Mouse (Mus musculus) forebrain, embryonic 11.5 days (tissue): Measurements from ENCODE around the gene Mreg. TPM values are rescaled to one million over a fixed set of nuclear protein-coding genes. Genes with fewer than 3 reads are reported as not detected.

Experiments
- ATAC-seq: fragments of 200-750 bp; cut with Nextera tagmentation; replicated peaks from 2 replicates; pipeline ENCODE4 v1.8.0; 2017; ENCODE audit warnings: moderate TSS enrichment; ENCODE audit not compliant: low FRiP score
- DNase-seq: peaks from one replicate; pipeline ENCODE4 v3.0.0-alpha.2; 2017; ENCODE audit warnings: low spot score
- H3K27ac ChIP-seq: fragments of 300-500 bp; sonication (generic); 2 replicates; pipeline ENCODE4 v1.5.1; 2014; ENCODE audit warnings: low read depth, low read length
- H3K27me3 ChIP-seq: fragments of 300-500 bp; sonication (generic); 2 replicates; pipeline ENCODE4 v1.6.1; 2014; ENCODE audit warnings: mild to moderate bottlenecking, low read length, mixed read lengths; ENCODE audit not compliant: control insufficient read depth, insufficient read depth
- H3K36me3 ChIP-seq: fragments of 300-500 bp; sonication (generic); 2 replicates; pipeline ENCODE4 v1.6.1; 2014; ENCODE audit warnings: mild to moderate bottlenecking, low read length, moderate library complexity, mixed read lengths; ENCODE audit not compliant: control insufficient read depth, insufficient read depth
- H3K4me1 ChIP-seq: fragments of 300-500 bp; sonication (generic); replicated peaks from 2 replicates; pipeline ENCODE4 v1.6.1; 2014; ENCODE audit warnings: low read length, mixed read lengths; ENCODE audit not compliant: control insufficient read depth, insufficient read depth
- H3K4me2 ChIP-seq: fragments of 300-500 bp; sonication (generic); 2 replicates; pipeline ENCODE4 v1.6.1; 2014; ENCODE audit warnings: low read depth, mild to moderate bottlenecking, low read length, moderate library complexity, mixed read lengths; ENCODE audit not compliant: severe bottlenecking
- H3K4me3 ChIP-seq: fragments of 300-500 bp; sonication (generic); 2 replicates; pipeline ENCODE4 v1.5.1; 2014; ENCODE audit warnings: low read depth, low read length
- H3K9ac ChIP-seq: fragments of 300-500 bp; sonication (generic); 2 replicates; pipeline ENCODE4 v1.6.1; 2014; ENCODE audit warnings: low read length
- H3K9me3 ChIP-seq: fragments of 300-500 bp; sonication (generic); 2 replicates; pipeline ENCODE4 v1.6.1; 2016; ENCODE audit warnings: low read length, mixed read lengths; ENCODE audit not compliant: control insufficient read depth
- WGBS: fragments of 180-500 bp; shearing (Covaris S2); extraction: QIAGEN DNeasy Blood & Tissue Kit; methylation state at CpG from one replicate; pipeline ENCODE4 v1.1.7; 2014; 5-methylcytosine and 5-hydroxymethylcytosine counted together
- polyA plus RNA-seq: library from polyadenylated mRNA; unstranded; fragments of >200 nt; fragmentation: Nextera tagmentation; extraction: Ambion mirVana; gene quantifications from 2 replicates; pipeline ENCODE4 v1.2.1, GENCODE M21; 2014

Mreg gene
- 3.3 and 4.5 TPM in 2 replicates for polyA plus RNA-seq

DNA sequence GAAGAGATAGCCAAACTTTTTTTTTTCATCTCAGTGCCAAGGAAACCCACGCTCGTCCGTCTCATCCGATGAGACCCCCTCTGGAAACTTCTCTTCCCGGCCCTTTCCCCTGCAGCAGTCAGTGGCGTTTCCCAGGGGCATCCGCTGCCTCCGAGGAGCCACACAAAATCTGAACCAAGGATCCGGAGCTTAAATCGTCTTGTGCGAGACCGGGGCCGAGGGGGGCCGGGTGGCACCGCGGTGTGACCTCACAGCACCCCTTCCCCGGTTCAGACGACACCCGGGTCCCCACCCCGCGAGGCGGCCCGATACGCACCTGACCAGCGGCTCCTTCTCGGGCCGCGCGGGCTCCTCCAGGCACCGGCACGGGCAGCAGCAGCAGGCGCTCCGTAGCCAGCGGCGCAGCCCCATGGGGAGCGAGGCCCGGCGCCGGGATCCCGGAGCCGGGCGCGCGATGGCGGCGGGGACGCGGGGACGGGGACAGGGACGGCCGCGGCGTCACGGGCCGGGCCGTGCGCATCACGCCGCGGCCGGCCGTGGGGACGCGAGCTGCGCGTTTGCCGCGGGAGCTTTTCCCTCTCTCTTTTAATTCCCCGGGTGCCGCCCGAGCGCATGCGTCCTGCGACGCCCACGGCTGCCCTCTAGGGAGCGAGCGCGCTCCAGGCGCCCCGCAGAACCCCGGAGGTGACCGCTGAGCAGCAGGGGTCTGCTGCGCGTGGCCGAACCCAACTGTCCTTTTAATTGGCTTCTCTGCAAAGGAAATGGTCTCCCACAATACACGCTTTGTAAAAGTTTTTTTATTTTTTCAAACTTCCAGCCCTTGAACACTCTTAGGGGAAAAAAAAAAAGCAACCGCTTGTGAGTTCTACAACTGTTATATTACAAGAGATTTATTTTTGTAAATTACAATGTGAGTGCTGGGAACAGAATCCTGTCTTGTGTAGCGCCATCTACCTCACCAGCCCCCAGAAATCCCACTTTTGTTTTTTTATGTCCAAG is at the start of gene Mreg:
Gene Mreg (minus strand): TSS at position 607 of the 999 bp plus-strand sequence.
- Histone ChIP-seq H3K9me3 (no peaks in the 10 kb centered on the region), H3K36me3 (no peaks in the 10 kb centered on the region), H3K27ac (no peak within 1 kb of the TSS), H3K4me3 (peak within 1 kb of the TSS; percentile 69), H3K9ac (peak within 1 kb of the TSS; percentile 79), H3K4me2 (peak within 1 kb of the TSS; percentile 98), H3K4me1 (no peaks in the 10 kb centered on the region; the same call in 1 of the 2 replicates), H3K27me3 (peaks cover 7% of the 10 kb centered on the region; the same call in 1 of the 2 replicates)
- DNase-seq: peak; percentile 86
- ATAC-seq: peak; percentile 82
- under 1% methylated on average over 86 of the region's 89 CpGs for WGBS

- peak; percentile 42 for DNase-seq
These were observed 44.5 kb upstream of the Mreg start for GRCm38 (mm10) chr1:72256381-72257256.

GRCm38 (mm10) chr1:72255854-72256175 is 43.7 kb upstream of the Mreg start:
- no peak for ATAC-seq
- H3K4me2 ChIP-seq: peak overlapping the region; percentile 58; the same call in 1 of the 2 replicates
- 0 out of 2 replicates have a peak overlapping the region, but pooled peaks have one; percentile 32 for H3K4me3 ChIP-seq
- no peaks in the 10 kb centered on the region for H3K36me3 ChIP-seq
- peak; percentile 53 for DNase-seq
- H3K4me1 ChIP-seq: peaks cover 9% of the 10 kb centered on the region; the same call in 1 of the 2 replicates
- no peak overlapping the region; the same call in 1 of the 2 replicates for H3K9ac ChIP-seq
- H3K27ac ChIP-seq: 0 out of 2 replicates have a peak overlapping the region, but pooled peaks have one; percentile 1
- 39% methylated on average over 11 of the region's 11 CpGs for WGBS
- H3K9me3 ChIP-seq: no peaks in the 10 kb centered on the region
- H3K27me3 ChIP-seq: no peaks in the 10 kb centered on the region

More at GRCm38 (mm10) chr1:72256381-72257256, 44.5 kb upstream of the Mreg start:
- H3K4me2 ChIP-seq: no peak overlapping the region
- peaks cover 9% of the 10 kb centered on the region; the same call in 1 of the 2 replicates for H3K4me1 ChIP-seq
- ATAC-seq: no peak
- H3K9me3 ChIP-seq: no peaks in the 10 kb centered on the region
- H3K9ac ChIP-seq: no peak overlapping the region
- H3K27ac ChIP-seq: no peak overlapping the region
- H3K4me3 ChIP-seq: no peak overlapping the region
- H3K27me3 ChIP-seq: no peaks in the 10 kb centered on the region
- H3K36me3 ChIP-seq: no peaks in the 10 kb centered on the region
- 81% methylated on average over 9 of the region's 9 CpGs for WGBS

GRCm38 (mm10) chr1:72255062-72255853 is 43.2 kb upstream of the Mreg start:
- Histone ChIP-seq H3K9me3 (no peaks in the 10 kb centered on the region), H3K27me3 (no peaks in the 10 kb centered on the region), H3K27ac (peak overlapping the region; percentile 1; the same call in 1 of the 2 replicates), H3K36me3 (no peaks in the 10 kb centered on the region), H3K4me3 (peak overlapping the region; percentile 32), H3K4me2 (peak overlapping the region; percentile 58), H3K4me1 (peaks cover 9% of the 10 kb centered on the region; the same call in 1 of the 2 replicates), H3K9ac (peak overlapping the region; percentile 65)
- DNase-seq: peak; percentile 83
- WGBS: 6% methylated on average over 15 of the region's 15 CpGs
- ATAC-seq: peak; percentile 93

GRCm38 (mm10) chr1:72254545-72255061 is 42.5 kb upstream of the Mreg start:
- 2% methylated on average over 35 of the region's 35 CpGs for WGBS

DNA sequence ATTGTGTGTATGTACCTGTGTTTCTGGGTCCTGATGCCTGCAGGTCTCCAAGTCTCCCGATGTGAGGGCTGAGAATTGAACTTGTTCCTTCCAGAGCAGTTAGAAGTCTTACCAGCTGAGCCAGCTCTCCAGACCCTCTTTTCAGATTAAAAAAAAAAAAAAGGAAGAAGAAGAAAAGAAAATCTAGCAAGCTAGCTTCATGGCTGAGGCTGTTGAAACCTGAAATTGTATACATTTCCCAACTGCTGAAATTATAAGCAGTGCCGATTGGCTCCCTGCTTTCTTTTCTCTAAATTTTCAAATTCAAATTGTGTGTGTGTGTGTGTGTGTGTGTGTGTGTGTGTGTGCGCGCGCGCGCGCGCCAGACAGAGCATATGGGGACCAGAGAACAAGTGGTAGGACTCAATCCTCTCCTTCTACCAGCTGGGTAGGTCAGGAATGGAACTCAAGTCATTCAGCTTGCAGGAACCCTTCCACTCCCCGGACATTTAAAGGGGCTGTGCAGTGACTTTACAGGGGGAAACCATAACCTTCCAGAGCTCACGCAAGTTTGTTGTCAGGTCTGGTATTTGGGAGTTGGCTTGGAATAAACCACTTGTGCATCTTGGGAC is 41.9 kb upstream of the Mreg start:
- H3K27ac ChIP-seq: no peak overlapping the region
- H3K27me3 ChIP-seq: no peaks in the 10 kb centered on the region
- peak overlapping the region; percentile 32 for H3K4me3 ChIP-seq
- WGBS: 32% methylated on average over 11 of the region's 11 CpGs
- no peaks in the 10 kb centered on the region for H3K36me3 ChIP-seq
- H3K4me2 ChIP-seq: peak overlapping the region; percentile 58
- H3K9ac ChIP-seq: no peak overlapping the region
- H3K9me3 ChIP-seq: no peaks in the 10 kb centered on the region
- ATAC-seq (no peak), DNase-seq (no peak)
- H3K4me1 ChIP-seq: peaks cover 3% of the 10 kb centered on the region; the same call in 1 of the 2 replicates

More at GRCm38 (mm10) chr1:72254545-72255061, 42.5 kb upstream of the Mreg start:
- peak; percentile 92 for ATAC-seq
- H3K9me3 ChIP-seq: no peaks in the 10 kb centered on the region
- H3K9ac ChIP-seq: peak overlapping the region; percentile 65
- no peaks in the 10 kb centered on the region for H3K36me3 ChIP-seq
- peak; percentile 96 for DNase-seq
- H3K4me3 ChIP-seq: peak overlapping the region; percentile 32
- no peaks in the 10 kb centered on the region for H3K27me3 ChIP-seq
- H3K27ac ChIP-seq: peak overlapping the region; percentile 86
- peaks cover 9% of the 10 kb centered on the region; the same call in 1 of the 2 replicates for H3K4me1 ChIP-seq
- H3K4me2 ChIP-seq: peak overlapping the region; percentile 58

DNA sequence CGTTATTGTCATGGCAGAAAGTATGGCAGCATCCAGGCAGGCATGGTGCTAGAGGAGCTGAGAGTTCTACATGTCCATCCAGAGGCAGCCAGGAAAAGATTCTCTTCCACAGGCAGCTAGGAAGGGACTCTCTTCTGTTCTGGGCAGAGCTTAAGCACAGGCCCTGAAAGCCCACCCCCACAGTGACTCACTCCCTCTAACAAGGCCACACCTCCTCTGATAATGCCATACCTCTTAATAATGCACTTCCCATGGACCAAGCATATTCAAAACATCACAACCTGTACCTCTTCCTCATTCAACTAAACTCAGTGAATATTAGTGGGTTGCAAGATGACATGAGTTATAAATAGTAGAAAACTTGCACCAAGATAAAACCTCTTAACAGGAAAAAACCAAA is 39.7 kb upstream of the Mreg start:
- no peaks in the 10 kb centered on the region for H3K27me3 ChIP-seq
- 77% methylated on average over 1 of the region's 1 CpGs for WGBS
- no peak for DNase-seq
- no peak overlapping the region for H3K4me2 ChIP-seq
- no peaks in the 10 kb centered on the region for H3K9me3 ChIP-seq
- H3K4me1 ChIP-seq: peaks cover 3% of the 10 kb centered on the region; the same call in 1 of the 2 replicates
- H3K4me3 ChIP-seq: no peak overlapping the region
- H3K27ac ChIP-seq: no peak overlapping the region
- no peak for ATAC-seq
- no peak overlapping the region for H3K9ac ChIP-seq
- H3K36me3 ChIP-seq: no peaks in the 10 kb centered on the region
